Mouse (Mus musculus): ENCODE data around the gene Hoxc5.

Gene Hoxc5

GRCm38 (mm10) chr15:102967312-102967510 lies at the start of gene Hoxc5:
TSS of gene Hoxc5 (plus strand) at chr15:102967443.
- DNase-seq (ENCODE audit: low spot score) = no peak

- DNase-seq (ENCODE audit: low spot score) = peak; percentile 53
Measured at GRCm38 (mm10) chr15:102917972-102918572, 49.2 kb upstream of the Hoxc5 start.

GRCm38 (mm10) chr15:102918611-102919265 lies 48.5 kb upstream of the Hoxc5 start:
- peak; percentile 41 for DNase-seq (ENCODE audit: low spot score)

- DNase-seq (ENCODE audit: low spot score) = peak; percentile 29
Measured at GRCm38 (mm10) chr15:102919336-102920180, 47.7 kb upstream of the Hoxc5 start.

GRCm38 (mm10) chr15:102920619-102921018 lies 46.6 kb upstream of the Hoxc5 start:
- DNase-seq (ENCODE audit: low spot score) = peak; percentile 92

- DNase-seq (ENCODE audit: low spot score) = peak; percentile 30
Measured at GRCm38 (mm10) chr15:102921053-102922011, 45.9 kb upstream of the Hoxc5 start, which contains the start of gene Hoxc13. TSS of gene Hoxc13 (plus strand) at chr15:102921103.

GRCm38 (mm10) chr15:102922012-102922362 lies 45.3 kb upstream of the Hoxc5 start:
- peak; percentile 59 for DNase-seq (ENCODE audit: low spot score)

GRCm38 (mm10) chr15:102922636-102923500 lies 44.4 kb upstream of the Hoxc5 start:
- DNase-seq (ENCODE audit: low spot score) = peak; percentile 50

- DNase-seq (ENCODE audit: low spot score) = no peak
Measured at GRCm38 (mm10) chr15:102927032-102927645, 40.1 kb upstream of the Hoxc5 start.

GRCm38 (mm10) chr15:102931706-102932358 lies 35.4 kb upstream of the Hoxc5 start:
- no peak for DNase-seq (ENCODE audit: low spot score)

GRCm38 (mm10) chr15:102934438-102934837 lies 32.8 kb upstream of the Hoxc5 start:
- DNase-seq (ENCODE audit: low spot score) = no peak

GRCm38 (mm10) chr15:102934897-102935296 lies 32.3 kb upstream of the Hoxc5 start:
- no peak for DNase-seq (ENCODE audit: low spot score)

GRCm38 (mm10) chr15:102936279-102936972 lies 30.8 kb upstream of the Hoxc5 start, which contains the start of gene Hoxc12:
TSS of gene Hoxc12 (plus strand) at chr15:102936757.
- no peak for DNase-seq (ENCODE audit: low spot score)

- DNase-seq (ENCODE audit: low spot score) = no peak
Measured at GRCm38 (mm10) chr15:102937036-102937666, 30.1 kb upstream of the Hoxc5 start.

GRCm38 (mm10) chr15:102939256-102940155 lies 27.7 kb upstream of the Hoxc5 start:
- no peak for DNase-seq (ENCODE audit: low spot score)

- no peak for DNase-seq (ENCODE audit: low spot score)
Measured at GRCm38 (mm10) chr15:102942739-102943467, 24.3 kb upstream of the Hoxc5 start.

GRCm38 (mm10) chr15:102943468-102943813 lies 23.8 kb upstream of the Hoxc5 start:
- DNase-seq (ENCODE audit: low spot score) = no peak
